8 mouse cellular contexts compared by ENCODE assay signal in genomic region chr12:98900881-98901801, GRCm38 (mm10). TPM values are rescaled to one million over a fixed set of nuclear protein-coding genes. Genes with fewer than 3 reads are reported as not detected.
A peak's percentile ranks its signal among the peaks of the same experiment; 100 is the strongest.
DNase-seq lines count a peak whose midpoint lies in the region; ATAC-seq and TF ChIP-seq lines count a peak whose summit lies in the region.

Gene Eml5, minus strand, starts transcription at chr12:98901484.

- H3K4me3 ChIP-seq in embryonic facial prominence, embryonic 12.5 days: peak within 1 kb of the TSS; percentile 78
- H3K4me3 ChIP-seq in heart, adult 2 months: peak within 1 kb of the TSS; percentile 63
- peak within 1 kb of the TSS; percentile 72 for H3K4me3 ChIP-seq in limb, embryonic 14.5 days (replicated peaks; ENCODE audit: low read length)
- H3K4me3 ChIP-seq in midbrain, embryonic 16.5 days (ENCODE audit: low read depth, low read length): peak within 1 kb of the TSS; percentile 69

- H3K27me3 ChIP-seq in embryonic facial prominence, embryonic 12.5 days: peaks cover 10% of the 10 kb centered on the region; the same call in 1 of the 2 replicates
- peaks cover 3% of the 10 kb centered on the region; the same call in 1 of the 2 replicates for H3K27me3 ChIP-seq in heart, adult 2 months (ENCODE audit: control insufficient read depth, insufficient read depth, low read length)
- peaks cover 18% of the 10 kb centered on the region for H3K27me3 ChIP-seq in limb, embryonic 14.5 days (ENCODE audit: control insufficient read depth, insufficient read depth, low read length)
- H3K27me3 ChIP-seq in midbrain, embryonic 16.5 days (ENCODE audit: control insufficient read depth, insufficient read depth, low read depth, low read length): no peaks in the 10 kb centered on the region

- 2% methylated on average over 71 of the region's 101 CpGs for WGBS in embryonic facial prominence, embryonic 12.5 days
- 1% methylated on average over 97 of the region's 101 CpGs for WGBS in heart, adult 2 months
- WGBS in limb, embryonic 14.5 days: 2% methylated on average over 59 of the region's 101 CpGs
- under 1% methylated on average over 68 of the region's 101 CpGs for WGBS in midbrain, embryonic 16.5 days

- H3K9me3 ChIP-seq in embryonic facial prominence, embryonic 12.5 days: no peaks in the 10 kb centered on the region
- H3K9me3 ChIP-seq in limb, embryonic 14.5 days (ENCODE audit: control insufficient read depth, low read length): no peaks in the 10 kb centered on the region
- H3K9me3 ChIP-seq in midbrain, embryonic 16.5 days (replicated peaks; ENCODE audit: control insufficient read depth, low read length, poor library complexity, severe bottlenecking): no peaks in the 10 kb centered on the region

- TF ChIP-seq POLR2A in heart, adult 2 months (IDR thresholded peaks at IDR 0.05; ENCODE audit: insufficient read depth, low read depth, low read length): no peak
- TF ChIP-seq POLR2A in limb, embryonic 14.5 days (IDR thresholded peaks at IDR 0.05; ENCODE audit: borderline replicate concordance, extremely low read depth, insufficient read depth, insufficient read length): no peak

- TF ChIP-seq EP300 in heart, adult 2 months (IDR thresholded peaks at IDR 0.05; ENCODE audit: insufficient read depth, low read depth, low read length): no peak

- no peaks in the 10 kb centered on the region for H3K36me3 ChIP-seq in embryonic facial prominence, embryonic 12.5 days
- no peaks in the 10 kb centered on the region for H3K36me3 ChIP-seq in heart, adult 2 months (ENCODE audit: control insufficient read depth, insufficient read depth, low read length)
- no peaks in the 10 kb centered on the region for H3K36me3 ChIP-seq in limb, embryonic 14.5 days (ENCODE audit: control insufficient read depth, insufficient read depth, low read length)
- H3K36me3 ChIP-seq in midbrain, embryonic 16.5 days (ENCODE audit: control insufficient read depth, insufficient read depth, low read length): no peaks in the 10 kb centered on the region

- DNase-seq in 3T3-L1 (ENCODE audit: low read depth, low spot score): peak; percentile 85
- peak; percentile 88 to 93 for DNase-seq in adrenal gland, postnatal 36 days
- DNase-seq in heart, adult 2 months: peak; percentile 80 to 86
- peak; percentile 70 to 71 for DNase-seq in kidney, adult 8-10 months
- peak; percentile 57 for DNase-seq in limb, embryonic 14.5 days (ENCODE audit: low spot score)
- peak; percentile 66 to 86 for DNase-seq in spleen, postnatal 10 days (ENCODE audit: low spot score in 2 of 2)

- peak within 1 kb of the TSS; percentile 60 for H3K9ac ChIP-seq in embryonic facial prominence, embryonic 12.5 days
- H3K9ac ChIP-seq in heart, adult 2 months (ENCODE audit: low read depth, low read length): peak within 1 kb of the TSS; percentile 86
- peak within 1 kb of the TSS; percentile 48 for H3K9ac ChIP-seq in limb, embryonic 14.5 days (ENCODE audit: low read depth, low read length, severe bottlenecking)
- peak within 1 kb of the TSS; percentile 86 for H3K9ac ChIP-seq in midbrain, embryonic 16.5 days (ENCODE audit: low read depth, low read length)

- intact Hi-C loops in heart, adult 2 months (cut with DNase I): no loop called here

- peaks cover 5% of the 10 kb centered on the region; the same call in 1 of the 2 replicates for H3K4me1 ChIP-seq in embryonic facial prominence, embryonic 12.5 days
- H3K4me1 ChIP-seq in heart, adult 2 months (ENCODE audit: control insufficient read depth, insufficient read depth, low read length): no peaks in the 10 kb centered on the region
- H3K4me1 ChIP-seq in limb, embryonic 14.5 days (ENCODE audit: control insufficient read depth, insufficient read depth, low read length): peaks cover 3% of the 10 kb centered on the region; the same call in 1 of the 2 replicates
- peaks cover 17% of the 10 kb centered on the region for H3K4me1 ChIP-seq in midbrain, embryonic 16.5 days (ENCODE audit: control insufficient read depth, insufficient read depth, low read length)

- peak within 1 kb of the TSS; percentile 51; the same call in 1 of the 2 replicates for H3K27ac ChIP-seq in embryonic facial prominence, embryonic 12.5 days
- H3K27ac ChIP-seq in heart, adult 2 months: peak within 1 kb of the TSS; percentile 45; the same call in 1 of the 2 replicates
- H3K27ac ChIP-seq in limb, embryonic 14.5 days (replicated peaks; ENCODE audit: low read depth, low read length): no peak within 1 kb of the TSS
- H3K27ac ChIP-seq in midbrain, embryonic 16.5 days (ENCODE audit: low read length): peak within 1 kb of the TSS; percentile 87

- no peaks in the 10 kb centered on the region for H3K79me2 ChIP-seq in heart, adult 2 months (replicated peaks; ENCODE audit: control insufficient read depth, insufficient read depth, low read length)

- peak within 1 kb of the TSS; percentile 93 for H3K4me2 ChIP-seq in embryonic facial prominence, embryonic 12.5 days (replicated peaks)
- peak within 1 kb of the TSS; percentile 90 for H3K4me2 ChIP-seq in limb, embryonic 14.5 days (replicated peaks; ENCODE audit: low read depth, low read length, severe bottlenecking)
- peak within 1 kb of the TSS; percentile 60 for H3K4me2 ChIP-seq in midbrain, embryonic 16.5 days (ENCODE audit: low read length)

- ATAC-seq in embryonic facial prominence, embryonic 12.5 days (ENCODE audit: insufficient number of reproducible peaks, insufficient read depth, low FRiP score, low TSS enrichment): peak; percentile 86
- peak; percentile 90 for ATAC-seq in limb, embryonic 14.5 days (ENCODE audit: low FRiP score, low read depth)
- peak; percentile 89 for ATAC-seq in midbrain, embryonic 16.5 days

- peak; percentile 22; the same call in 1 of the 2 replicates for TF ChIP-seq CTCF in heart, adult 2 months (IDR thresholded peaks at IDR 0.05)

RNA-seq across cellular contexts. Expression of gene Eml5, which starts in this region (rescaled TPM):
- total RNA-seq in adrenal gland, postnatal 36 days (2021): 10 to 100 TPM; 15.9 to 22.7 TPM
- polyA plus RNA-seq in embryonic facial prominence, embryonic 12.5 days (2016; fragmentation: Nextera tagmentation; extraction: Ambion mirVana): 5.1 and 5.8 TPM in 2 replicates
- total RNA-seq in heart, adult 2 months (2021): 1 to 10 TPM; 2.4 to 3.8 TPM
- 2.5 and 3.0 TPM in 2 replicates for polyA plus RNA-seq in heart, adult 2 months (2012; rRNA removed)
- polyA plus RNA-seq in limb, embryonic 14.5 days (2012; rRNA removed): 3.1 and 4.6 TPM in 2 replicates
- polyA plus RNA-seq in limb, embryonic 14.5 days (2014; fragmentation: Nextera tagmentation; extraction: Ambion mirVana): 2.3 and 2.6 TPM in 2 replicates
- 26.2 and 26.8 TPM in 2 replicates for polyA plus RNA-seq in midbrain, embryonic 16.5 days (2015; fragmentation: Nextera tagmentation; extraction: Ambion mirVana)
